Mouse (Mus musculus) 3T3-L1 (cell line): Measurements from ENCODE around the gene Glyctk.
"Not testable (repeated sequence)": the region's sequence is repeated elsewhere in the genome, so short reads cannot be mapped to it uniquely, and the experiment has no call there.

ENCODE experiments used
- DNase-seq: peaks from one replicate; pipeline ENCODE4 v3.0.0-alpha.2; 2015; ENCODE audit warnings: low read depth, low spot score

The Glyctk gene

GRCm38 (mm10) chr9:106176769-106177168 is 18.8 kb upstream of the Glyctk start:
- DNase-seq, result no peak

DNA sequence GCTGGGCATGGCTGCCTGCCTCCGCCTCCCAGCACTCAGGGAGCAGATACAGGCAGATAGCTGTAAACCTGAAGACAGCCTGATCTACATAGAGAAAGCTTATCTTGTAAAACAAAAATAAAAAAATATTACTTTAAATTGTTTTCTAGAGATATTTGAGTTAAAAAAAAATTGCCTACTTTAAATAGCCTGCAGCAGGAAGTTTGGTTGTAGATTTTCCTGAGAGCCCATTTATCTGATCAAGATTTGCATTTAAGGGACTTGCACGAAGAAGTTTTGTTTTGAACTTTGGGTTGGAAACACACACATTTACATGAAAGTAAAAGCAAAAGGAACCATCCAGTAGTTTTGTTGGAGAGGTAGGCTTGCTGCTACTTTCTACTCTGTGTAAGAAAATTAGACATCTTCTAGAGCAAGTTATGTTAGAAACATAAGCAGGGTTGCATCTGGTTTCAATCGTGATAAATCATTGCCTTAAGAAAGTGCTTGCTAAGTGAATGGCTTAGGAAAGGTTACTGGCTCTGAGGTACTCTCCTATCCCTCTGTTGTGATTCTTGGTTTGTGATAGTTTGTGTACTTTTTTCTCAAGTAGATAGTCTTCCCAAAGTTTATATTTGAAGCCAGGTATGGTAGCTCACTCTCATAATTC is 17.7 kb upstream of the Glyctk start:
- no peak for DNase-seq

DNA sequence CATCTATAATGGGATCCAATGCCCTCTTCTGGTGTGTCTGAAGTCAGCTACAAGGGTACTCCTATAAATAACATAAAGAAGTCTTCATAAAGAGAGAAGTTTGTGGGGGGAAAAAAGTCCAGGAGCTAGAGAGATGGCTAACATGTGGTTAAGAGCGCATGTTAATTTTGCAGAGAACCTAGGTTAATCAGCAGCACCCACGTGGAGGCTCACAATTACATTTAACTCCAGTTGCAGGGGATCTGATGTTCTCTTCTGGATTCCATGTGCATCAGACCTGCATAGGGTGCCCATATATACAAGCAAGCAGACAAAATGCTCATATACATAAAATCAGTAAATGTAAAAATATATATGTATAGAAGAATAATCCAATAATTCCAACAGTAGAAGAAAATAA is 15.4 kb upstream of the Glyctk start:
- no peak for DNase-seq

GRCm38 (mm10) chr9:106172527-106172926 is 14.6 kb upstream of the Glyctk start:
- DNase-seq, result peak; percentile 37

- DNase-seq, result peak; percentile 64
These were observed 13.6 kb upstream of the Glyctk start for GRCm38 (mm10) chr9:106171346-106172158.

GRCm38 (mm10) chr9:106170556-106171345 is 12.8 kb upstream of the Glyctk start, which contains the start of gene Wdr82:
Gene Wdr82 (plus strand): TSS chr9:106170928.
- DNase-seq, result peak; percentile 88

DNA sequence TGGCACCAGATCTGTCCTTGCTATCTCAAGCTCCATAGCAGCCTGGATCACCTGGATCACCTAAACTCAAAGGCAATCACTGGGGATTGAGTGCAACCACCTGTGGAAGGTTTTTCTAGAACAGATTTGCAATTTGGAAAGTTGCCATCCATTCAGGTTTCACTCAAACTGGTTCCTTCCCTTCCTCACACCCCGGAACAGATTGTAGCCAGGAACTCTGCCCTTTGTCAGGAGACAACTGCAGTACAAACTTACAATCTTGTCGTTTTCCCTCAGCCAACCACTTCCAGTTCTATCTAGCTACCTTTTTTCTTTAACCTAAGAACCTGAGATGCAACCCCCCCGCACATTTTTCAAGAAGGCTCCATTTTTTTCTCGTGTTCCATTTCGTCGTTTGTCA is 12.0 kb upstream of the Glyctk start:
- no peak for DNase-seq

GRCm38 (mm10) chr9:106169006-106169405 is 11.1 kb upstream of the Glyctk start:
- DNase-seq, result not testable (repeated sequence)

GRCm38 (mm10) chr9:106167703-106168102 is 9.8 kb upstream of the Glyctk start:
- no peak for DNase-seq

DNA sequence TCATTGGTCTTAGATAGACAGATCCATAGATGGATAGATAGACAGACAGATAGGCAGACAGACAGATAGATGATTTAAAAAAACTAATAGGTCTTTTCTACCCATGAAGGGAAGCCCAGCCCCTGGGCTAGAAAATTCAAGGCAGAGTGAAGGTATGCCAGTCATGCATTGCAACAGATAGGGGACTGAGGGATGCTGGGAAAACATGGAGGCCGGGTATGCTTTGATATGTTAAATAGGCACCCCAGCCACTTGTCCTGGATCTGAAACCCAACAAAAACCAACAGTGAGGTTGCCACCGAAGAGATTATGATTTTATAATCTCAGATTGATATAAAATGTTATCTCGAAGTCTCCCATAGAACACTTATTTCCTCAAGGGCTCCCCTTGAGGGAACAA is 9.3 kb upstream of the Glyctk start:
- DNase-seq, result no peak

GRCm38 (mm10) chr9:106166709-106167108 is 8.8 kb upstream of the Glyctk start:
- no peak for DNase-seq

DNA sequence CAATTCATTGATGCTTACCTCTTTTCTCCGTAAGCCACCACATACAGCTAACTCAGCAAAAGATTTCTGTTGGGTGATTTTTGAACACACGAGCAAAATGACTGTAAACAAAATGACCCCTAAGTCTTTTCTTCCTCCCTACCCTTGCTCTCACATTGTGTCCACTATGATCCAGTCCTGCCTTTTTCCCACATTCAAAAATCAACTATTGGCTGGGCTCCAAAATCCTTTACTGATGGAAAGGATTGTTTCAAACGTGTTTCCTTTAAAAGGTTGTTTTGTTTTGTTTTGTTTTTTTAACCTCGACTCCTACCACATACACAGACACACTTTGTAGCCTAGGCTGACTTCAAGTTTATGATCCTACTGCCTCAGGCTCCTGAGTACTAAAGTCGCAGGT is 2.5 kb upstream of the Glyctk start:
- DNase-seq, result no peak

DNA sequence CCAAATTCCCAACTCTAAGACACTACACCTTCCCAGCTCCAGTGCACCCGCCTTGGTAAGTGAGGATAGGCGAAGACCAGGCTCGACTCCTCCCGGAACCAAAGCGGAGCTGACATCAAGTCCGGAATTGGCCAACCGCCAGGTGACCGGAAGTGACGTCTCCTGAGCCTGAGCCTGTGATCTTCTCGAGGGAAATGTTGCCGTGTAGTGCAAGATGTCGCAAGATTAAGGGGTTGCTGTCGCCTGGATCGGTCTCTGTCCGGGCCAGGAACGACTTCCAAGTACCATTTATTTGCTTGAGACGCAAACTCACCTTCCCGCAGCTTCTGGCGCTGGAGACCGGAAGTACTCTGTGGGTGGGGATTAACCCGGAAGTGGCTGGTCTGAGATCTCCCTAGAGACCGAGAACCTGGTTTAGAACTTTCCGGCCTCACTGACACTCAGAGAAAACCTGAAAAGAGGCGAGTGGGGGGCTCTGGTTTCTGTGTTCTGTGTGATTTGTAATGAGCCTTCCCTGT is 1.9 kb upstream of the Glyctk start:
- peak; percentile 96 for DNase-seq

DNA sequence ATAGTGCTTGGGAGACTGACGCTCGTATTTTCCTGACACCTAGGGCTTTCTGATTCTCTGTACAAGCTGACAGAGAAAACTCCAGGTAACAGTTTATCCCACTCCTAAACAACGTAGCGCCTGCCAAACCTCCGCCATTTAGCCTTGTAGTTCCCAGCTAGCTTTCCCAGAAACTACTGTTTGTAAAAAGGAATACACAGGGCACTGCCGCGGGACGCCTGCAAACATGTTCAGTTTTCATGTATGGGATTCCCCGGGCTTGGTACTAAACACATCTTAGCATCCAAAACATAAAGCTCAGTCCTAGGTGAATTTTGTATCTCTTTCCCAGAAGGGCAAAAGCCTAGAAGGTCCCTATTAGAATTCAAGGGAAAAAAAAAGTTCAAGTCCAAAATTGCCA is 1.3 kb upstream of the Glyctk start:
- DNase-seq, result no peak

- no peak for DNase-seq
These were observed 364 bp downstream of the Glyctk start for GRCm38 (mm10) chr9:106157623-106157925.

GRCm38 (mm10) chr9:106156921-106157622 is 866 bp downstream of the Glyctk start:
- DNase-seq, result no peak

- peak; percentile 83 for DNase-seq
These were observed 1.5 kb downstream of the Glyctk start for GRCm38 (mm10) chr9:106156419-106156818.

GRCm38 (mm10) chr9:106154106-106154505 is 3.8 kb downstream of the Glyctk start:
- peak; percentile 67 for DNase-seq

DNA sequence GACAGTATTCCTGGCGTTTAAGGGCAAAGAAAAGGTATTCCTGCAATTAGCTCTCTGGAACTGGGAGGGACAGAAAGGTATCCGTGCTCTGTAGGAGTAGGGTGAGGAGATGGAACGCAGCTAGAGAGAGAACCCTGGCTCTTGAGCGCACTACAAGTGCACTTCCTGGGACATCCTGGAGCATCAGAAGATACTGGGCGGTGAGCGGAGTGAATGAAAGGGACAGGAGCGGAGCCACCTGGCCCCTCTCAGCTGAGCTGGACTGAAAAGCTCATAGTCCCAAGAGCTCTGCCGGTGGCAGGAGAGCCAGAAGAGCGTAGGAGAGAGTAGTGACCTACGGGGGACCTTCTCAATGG is 8.6 kb downstream of the Glyctk start:
- no peak for DNase-seq

DNA sequence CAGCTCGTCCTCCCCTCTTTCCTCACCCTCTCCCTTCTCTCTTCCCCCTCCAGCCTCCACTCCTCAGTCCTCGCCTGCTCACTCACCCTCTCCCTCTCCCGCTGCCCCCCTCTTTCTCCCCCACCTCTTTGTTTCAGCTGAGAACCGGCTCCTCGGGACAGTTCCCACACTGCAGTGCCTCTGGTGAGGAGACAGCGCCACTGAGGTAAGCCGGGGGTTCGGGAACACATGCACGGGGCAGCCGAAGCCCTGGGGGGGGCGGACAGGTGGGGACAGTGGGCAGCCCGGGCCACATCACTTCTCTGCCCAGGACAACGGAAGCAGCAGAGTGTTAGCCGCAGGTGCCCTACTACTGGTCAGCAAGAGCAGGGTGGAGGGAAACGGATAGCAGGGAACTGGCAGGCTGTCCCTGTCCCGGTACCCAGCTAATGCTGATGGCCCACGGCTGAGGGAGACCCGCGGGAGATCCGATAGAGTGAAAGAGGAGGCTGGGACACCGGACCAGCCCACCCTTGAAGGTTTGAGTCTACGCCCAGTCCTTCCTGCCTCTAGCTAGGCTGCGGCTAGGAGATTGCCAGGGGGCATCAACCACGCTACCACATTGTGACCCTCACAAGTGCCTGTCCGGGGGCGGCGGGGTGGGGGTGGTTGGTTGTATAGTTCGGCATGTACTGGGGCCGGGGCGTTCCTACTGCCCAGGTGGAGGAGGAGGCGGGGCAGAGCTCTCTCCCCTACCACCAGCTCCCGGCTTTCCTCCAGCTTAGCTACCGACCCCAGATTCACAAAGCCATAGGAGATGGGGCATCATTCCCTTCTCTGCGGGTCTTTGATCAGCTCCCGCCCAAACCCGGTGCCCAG is 9.2 kb downstream of the Glyctk start:
- no peak for DNase-seq
